Mouse (Mus musculus) brain, embryonic 14.5 days (tissue): ENCODE measurements at regions not wholly inside any gene's neighbourhood (a gene's known extent, or its start where the extent isn't known, plus 50 kb on each side); places are given as distances from the start of the nearest gene placed in this dataset.

Source experiments
- CTCF ChIP-seq: fragments of 200-500 bp; IDR thresholded peaks from 2 replicates; pipeline ENCODE4 v1.5.1; 2012; ENCODE audit warnings: inconsistent platforms, mild to moderate bottlenecking, moderate library complexity, borderline replicate concordance; ENCODE audit not compliant: insufficient read depth, insufficient read length; ENCODE audit errors: extremely low read depth
- POLR2A ChIP-seq: fragments of 200-500 bp; IDR thresholded peaks from 2 replicates; pipeline ENCODE4 v1.6.1; 2012; ENCODE audit warnings: mild to moderate bottlenecking, inconsistent platforms, borderline replicate concordance; ENCODE audit not compliant: poor library complexity, insufficient read depth, insufficient read length, severe bottlenecking; ENCODE audit errors: extremely low read depth

- TF ChIP-seq POLR2A: no peak
- no peak for TF ChIP-seq CTCF
These were observed 243.3 kb downstream of the Sdhaf3 start for GRCm38 (mm10) chr6:7199046-7199599.
